Mouse (Mus musculus): ENCODE results near the gene Phf5a.

GRCm38 (mm10) chr15:81872262-81873136, 788 bp upstream of the Phf5a start, which contains the start of gene Aco2:
- TF ChIP-seq CTCF (IDR thresholded peaks at IDR 0.05; ENCODE audit: borderline replicate concordance, extremely low read depth, insufficient read depth, insufficient read length) (no peak), POLR2A (IDR thresholded peaks at IDR 0.05; ENCODE audit: borderline replicate concordance, extremely low read depth, insufficient read depth, insufficient read length, poor library complexity, severe bottlenecking) (no peak; the same call in 1 of the 2 replicates)

Measured in brain, embryonic 14.5 days (tissue).